Mouse (Mus musculus): ENCODE data around the gene Tomt.

Tomt gene

GRCm38 (mm10) chr7:101902846-101903245 lies 3.3 kb downstream of the Tomt start:
- in situ Hi-C loops (cut with MboI, MseI): no loop called here

GRCm38 (mm10) chr7:101901969-101902368 lies 4.2 kb downstream of the Tomt start:
- in situ Hi-C loops (cut with MboI, MseI): no loop called here

GRCm38 (mm10) chr7:101900331-101901097 lies 5.6 kb downstream of the Tomt start:
- in situ Hi-C loops (cut with MboI, MseI): no loop called here

GRCm38 (mm10) chr7:101896104-101897066 lies 9.8 kb downstream of the Tomt start:
- in situ Hi-C loops (cut with MboI, MseI): loop anchor here (10.0 kb wide), 1 partner anchor 1192 kb away; the partner anchor contains the start of gene Fam168a

GRCm38 (mm10) chr7:101895695-101896094 lies 10.5 kb downstream of the Tomt start:
- in situ Hi-C loops (cut with MboI, MseI): loop anchor here (10.0 kb wide), 1 partner anchor 1191 kb away; the partner anchor contains the start of gene Fam168a

- in situ Hi-C loops (cut with MboI, MseI): loop anchor here (5.0 kb wide), 1 partner anchor 36 kb away; no protein-coding TSS in a partner anchor
Observed at GRCm38 (mm10) chr7:101888460-101888859, 17.7 kb downstream of the Tomt start.

GRCm38 (mm10) chr7:101886274-101886673 lies 19.9 kb downstream of the Tomt start:
- in situ Hi-C loops (cut with MboI, MseI): loop anchor here (5.0 kb wide), 1 partner anchor 34 kb away; no protein-coding TSS in a partner anchor

GRCm38 (mm10) chr7:101884160-101884559 lies 22.0 kb downstream of the Tomt start:
- in situ Hi-C loops (cut with MboI, MseI): no loop called here

GRCm38 (mm10) chr7:101882413-101883154 lies 23.6 kb downstream of the Tomt start:
- in situ Hi-C loops (cut with MboI, MseI): no loop called here

- in situ Hi-C loops (cut with MboI, MseI): no loop called here
Observed at GRCm38 (mm10) chr7:101880855-101881254, 25.3 kb downstream of the Tomt start.

- in situ Hi-C loops (cut with MboI, MseI): no loop called here
Observed at GRCm38 (mm10) chr7:101875978-101876377, 30.2 kb downstream of the Tomt start.

- in situ Hi-C loops (cut with MboI, MseI): loop anchor here (5.0 kb wide), 1 partner anchor 59 kb away; no protein-coding TSS in a partner anchor
Observed at GRCm38 (mm10) chr7:101871296-101871695, 34.9 kb downstream of the Tomt start.

GRCm38 (mm10) chr7:101870629-101871028 lies 35.5 kb downstream of the Tomt start, which contains the start of gene Folr1:
Folr1 (minus strand) TSS chr7:101870788.
- in situ Hi-C loops (cut with MboI, MseI): loop anchor here (5.0 kb wide), 1 partner anchor 58 kb away; no protein-coding TSS in a partner anchor

- in situ Hi-C loops (cut with MboI, MseI): no loop called here
Observed at GRCm38 (mm10) chr7:101869163-101869500, 37.0 kb downstream of the Tomt start.

GRCm38 (mm10) chr7:101868241-101869162 lies 37.7 kb downstream of the Tomt start:
- in situ Hi-C loops (cut with MboI, MseI): no loop called here

- in situ Hi-C loops (cut with MboI, MseI): no loop called here
Observed at GRCm38 (mm10) chr7:101867482-101867881, 38.7 kb downstream of the Tomt start.

GRCm38 (mm10) chr7:101866491-101867265 lies 39.5 kb downstream of the Tomt start:
- in situ Hi-C loops (cut with MboI, MseI): no loop called here

- in situ Hi-C loops (cut with MboI, MseI): no loop called here
Observed at GRCm38 (mm10) chr7:101863415-101863814, 42.7 kb downstream of the Tomt start, which contains the start of gene Anapc15. Anapc15 (plus strand) TSS chr7:101863715.

GRCm38 (mm10) chr7:101862291-101862690 lies 43.9 kb downstream of the Tomt start:
- in situ Hi-C loops (cut with MboI, MseI): no loop called here
